Mouse (Mus musculus) heart, postnatal 0 days (tissue): ENCODE results near the gene Parp1.

Experiments
- CTCF ChIP-seq: IDR thresholded peaks from 2 replicates; pipeline ENCODE4 v1.5.1; 2016; ENCODE audit warnings: antibody characterized with exemption, control low read depth, low read depth
- EP300 ChIP-seq: IDR thresholded peaks from 2 replicates; pipeline ENCODE4 v1.6.1; 2016; ENCODE audit warnings: antibody characterized with exemption, low read depth

DNA sequence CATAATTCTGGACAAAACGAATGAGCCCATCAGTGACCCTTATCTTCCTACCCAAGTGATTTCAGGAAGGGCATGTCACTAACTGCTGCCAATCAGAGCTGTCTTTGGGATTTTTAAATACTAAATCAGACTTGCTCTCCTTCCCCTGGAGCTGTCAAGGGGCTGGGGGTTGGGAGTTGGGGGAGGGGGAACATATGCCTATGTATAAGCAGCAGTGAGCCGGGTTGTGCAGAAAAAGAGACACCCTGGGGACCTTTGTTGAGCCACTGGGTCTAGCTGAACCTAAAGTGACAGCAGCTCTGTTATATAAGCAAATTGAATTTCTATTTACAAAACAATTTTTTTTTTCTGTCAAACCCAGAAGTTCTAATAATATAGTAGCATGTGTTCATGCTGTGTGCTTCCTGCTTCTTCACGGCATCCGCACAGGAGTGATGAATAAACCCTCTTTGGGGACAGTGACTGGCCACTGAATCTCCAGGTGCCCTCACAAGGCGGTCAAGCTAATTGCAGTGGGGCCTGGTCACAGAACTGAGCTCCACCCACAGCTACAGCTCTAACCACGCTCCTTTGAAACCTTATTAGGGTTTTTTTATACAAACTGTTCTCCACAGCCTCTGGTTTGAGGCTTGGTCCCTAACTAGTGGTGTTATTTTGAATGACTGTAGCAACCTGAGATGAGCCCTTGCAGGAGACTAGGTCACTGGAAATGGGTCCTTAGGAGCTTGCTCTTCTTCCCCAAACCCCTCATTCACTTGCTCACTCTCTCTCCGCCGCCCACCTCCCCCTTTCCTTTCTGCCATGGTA, 38.1 kb upstream of the Parp1 start:
- TF ChIP-seq CTCF (no peak), EP300 (no peak)
